Mouse (Mus musculus) thymus, adult 2 months (tissue): ENCODE results near the gene Mindy4. TPM values are rescaled to one million over a fixed set of nuclear protein-coding genes. Genes with fewer than 3 reads are reported as not detected.

Source experiments
- DNase-seq: peaks from one replicate; pipeline ENCODE4 v3.0.0; 2021
- H3K27ac ChIP-seq: fragments of 200-500 bp; 2 replicates; pipeline ENCODE4 v1.5.1; 2012; ENCODE audit warnings: low read length, control low read depth; ENCODE audit not compliant: control insufficient read depth, insufficient read depth
- H3K27me3 ChIP-seq: fragments of 200-500 bp; 2 replicates; pipeline ENCODE4 v1.6.1; 2012; ENCODE audit warnings: mild to moderate bottlenecking, low read length, moderate library complexity, mixed read lengths; ENCODE audit not compliant: control insufficient read depth, insufficient read depth
- H3K36me3 ChIP-seq: fragments of 200-500 bp; 2 replicates; pipeline ENCODE4 v1.6.1; 2012; ENCODE audit warnings: mild to moderate bottlenecking, low read length, moderate library complexity; ENCODE audit not compliant: control insufficient read depth, insufficient read depth
- H3K4me1 ChIP-seq: fragments of 200-500 bp; replicated peaks from 2 replicates; pipeline ENCODE4 v1.6.1; 2012; ENCODE audit warnings: low read length; ENCODE audit not compliant: control insufficient read depth, insufficient read depth
- H3K4me3 ChIP-seq: fragments of 200-500 bp; 2 replicates; pipeline ENCODE4 v1.5.1; 2012; ENCODE audit warnings: mild to moderate bottlenecking, low read length, control low read depth, moderate library complexity; ENCODE audit not compliant: control insufficient read depth, insufficient read depth
- CTCF ChIP-seq: fragments of 200-500 bp; IDR thresholded peaks from 2 replicates; pipeline ENCODE4 v1.5.1; 2012; ENCODE audit warnings: mild to moderate bottlenecking, control low read depth, low read length, moderate library complexity, borderline replicate concordance; ENCODE audit not compliant: control insufficient read depth, poor library complexity, insufficient read depth; ENCODE audit errors: extremely low read depth
- POLR2A ChIP-seq: fragments of 200-500 bp; IDR thresholded peaks from 2 replicates; pipeline ENCODE4 v1.6.1; 2012; ENCODE audit warnings: mild to moderate bottlenecking, low read length, control low read depth, moderate library complexity; ENCODE audit not compliant: control insufficient read depth, poor library complexity, insufficient read depth; ENCODE audit errors: extremely low read depth
- WGBS: fragments of 180-500 bp; shearing (Covaris S2); methylation state at CpG from one replicate; pipeline ENCODE4 v1.1.7; 2018; 5-methylcytosine and 5-hydroxymethylcytosine counted together
- polyA plus RNA-seq: library from polyadenylated mRNA; depleted of rRNA; stranded (reverse); fragments of >200 nt; gene quantifications from 2 replicates; pipeline ENCODE4 v1.2.3, GENCODE M21; 2012

Gene Mindy4
- polyA plus RNA-seq, 1 experiment, result 9.2 TPM

DNA sequence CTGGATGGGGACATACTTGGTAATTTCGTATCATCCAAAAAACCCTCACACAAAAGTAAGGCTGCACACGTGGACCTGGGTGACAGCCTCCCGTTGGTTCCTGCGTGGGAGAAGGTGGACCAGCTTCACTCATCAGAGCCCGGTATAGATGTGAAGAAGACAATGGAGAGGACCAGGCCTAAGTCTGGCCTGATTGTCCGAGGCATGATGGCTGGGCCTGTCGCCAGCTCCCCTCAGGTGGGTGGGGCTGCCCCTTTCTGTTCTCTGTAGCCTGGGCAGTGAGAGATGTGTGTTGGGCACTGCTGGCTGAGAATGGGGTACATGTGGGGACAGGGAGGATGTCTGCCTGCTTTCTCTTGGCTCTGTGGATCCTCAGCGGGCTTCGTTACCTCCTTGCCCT, 15.0 kb downstream of the Mindy4 start:
- Histone ChIP-seq H3K27ac (no peak overlapping the region), H3K4me3 (no peak overlapping the region), H3K27me3 (no peaks in the 10 kb centered on the region), H3K36me3 (no peaks in the 10 kb centered on the region), H3K4me1 (no peaks in the 10 kb centered on the region)
- DNase-seq, result no peak
- TF ChIP-seq CTCF (no peak), POLR2A (no peak)
- 95% methylated on average over 9 of the region's 9 CpGs for WGBS

DNA sequence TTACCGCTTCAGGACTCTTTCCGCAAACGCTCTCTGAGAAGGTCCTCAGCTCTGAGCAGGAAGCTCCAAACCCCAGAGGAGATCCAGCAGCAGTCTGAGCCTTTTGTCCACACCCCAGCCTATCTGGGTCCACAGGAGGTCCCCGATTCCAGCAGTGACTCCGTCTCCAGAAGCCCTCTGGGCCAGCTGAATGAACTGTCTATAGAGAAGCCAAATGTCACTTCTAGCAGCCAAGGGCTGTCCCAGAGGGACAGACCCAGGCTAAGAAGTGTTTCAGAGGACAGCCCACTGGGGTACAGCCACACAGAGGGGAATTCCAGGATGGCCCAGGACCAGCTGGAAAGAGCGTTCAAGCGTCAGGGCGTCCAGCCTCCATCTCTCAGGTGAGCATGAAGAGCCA, 20.8 kb downstream of the Mindy4 start:
- 94% methylated on average over 8 of the region's 8 CpGs for WGBS
- Histone ChIP-seq H3K36me3 (no peaks in the 10 kb centered on the region), H3K27ac (no peak overlapping the region), H3K4me1 (no peaks in the 10 kb centered on the region), H3K27me3 (no peaks in the 10 kb centered on the region), H3K4me3 (no peak overlapping the region)
- no peak for TF ChIP-seq POLR2A
- no peak for TF ChIP-seq CTCF
- no peak for DNase-seq

DNA sequence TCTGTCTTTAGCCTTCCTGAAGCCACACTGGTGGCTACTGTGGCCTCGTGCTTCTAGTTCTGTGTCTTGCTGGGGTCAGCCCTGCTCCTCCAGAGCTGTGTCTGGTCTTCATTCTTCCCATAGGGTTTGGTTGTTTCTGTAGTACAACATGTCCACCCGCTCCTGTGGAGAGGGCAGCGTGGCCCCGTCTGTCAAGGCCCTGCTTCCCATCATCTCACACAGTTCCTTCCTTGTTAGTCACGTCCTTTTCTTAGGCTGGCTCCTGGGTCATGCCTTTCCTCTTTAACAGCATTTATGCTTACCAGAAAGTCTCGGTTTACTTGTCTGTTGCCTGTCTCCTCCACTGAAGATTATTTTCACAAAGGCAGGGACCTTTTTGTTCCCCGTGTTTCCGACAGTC, 26.9 kb downstream of the Mindy4 start:
- WGBS, result 93% methylated on average over 8 of the region's 8 CpGs
- H3K4me3 ChIP-seq, result no peak overlapping the region
- H3K36me3 ChIP-seq, result no peaks in the 10 kb centered on the region
- no peak for TF ChIP-seq CTCF
- TF ChIP-seq POLR2A, result no peak
- H3K4me1 ChIP-seq, result no peaks in the 10 kb centered on the region
- DNase-seq, result no peak
- H3K27ac ChIP-seq, result no peak overlapping the region
- H3K27me3 ChIP-seq, result no peaks in the 10 kb centered on the region

GRCm38 (mm10) chr6:55232101-55232500, 28.9 kb downstream of the Mindy4 start:
- 96% methylated on average over 7 of the region's 7 CpGs for WGBS
- Histone ChIP-seq H3K27ac (no peak overlapping the region), H3K4me1 (no peaks in the 10 kb centered on the region), H3K4me3 (no peak overlapping the region), H3K27me3 (no peaks in the 10 kb centered on the region), H3K36me3 (no peaks in the 10 kb centered on the region)
- TF ChIP-seq POLR2A (no peak), CTCF (no peak)
- no peak for DNase-seq

GRCm38 (mm10) chr6:55232524-55233264, 29.5 kb downstream of the Mindy4 start:
- 33% methylated on average over 3 of the region's 3 CpGs for WGBS
- TF ChIP-seq CTCF, result no peak
- no peak for TF ChIP-seq POLR2A
- no peaks in the 10 kb centered on the region for H3K36me3 ChIP-seq
- no peak overlapping the region for H3K27ac ChIP-seq
- no peak overlapping the region for H3K4me3 ChIP-seq
- peak; percentile 9 for DNase-seq
- no peaks in the 10 kb centered on the region for H3K4me1 ChIP-seq
- no peaks in the 10 kb centered on the region for H3K27me3 ChIP-seq

DNA sequence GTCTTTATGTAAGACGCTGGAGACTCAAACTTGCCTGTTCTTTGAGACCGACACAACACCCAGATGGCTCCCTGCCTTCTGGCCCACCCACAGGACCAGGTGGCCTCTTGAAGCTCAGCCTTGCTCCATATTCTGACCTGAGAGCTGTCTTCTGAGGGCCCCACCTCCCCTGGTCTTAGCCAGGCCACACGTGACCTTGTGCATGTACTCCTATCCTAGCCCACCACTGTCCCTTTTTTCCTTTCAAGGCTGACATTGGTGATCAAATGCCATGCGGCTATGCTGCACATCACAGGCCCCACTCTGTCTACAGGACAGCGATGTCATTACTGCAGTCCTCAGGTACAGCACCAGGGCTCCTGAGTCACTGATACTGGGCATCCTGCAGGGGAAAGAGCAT, 30.1 kb downstream of the Mindy4 start:
- H3K4me1 ChIP-seq, result no peaks in the 10 kb centered on the region
- DNase-seq, result no peak
- H3K27ac ChIP-seq, result no peak overlapping the region
- H3K27me3 ChIP-seq, result no peaks in the 10 kb centered on the region
- TF ChIP-seq POLR2A (no peak), CTCF (no peak)
- no peak overlapping the region for H3K4me3 ChIP-seq
- H3K36me3 ChIP-seq, result no peaks in the 10 kb centered on the region
- 85% methylated on average over 5 of the region's 5 CpGs for WGBS
